Mouse (Mus musculus) ES-E14 (cell line): ENCODE measurements at regions not wholly inside any gene's neighbourhood (a gene's known extent, or its start where the extent isn't known, plus 50 kb on each side); places are given as distances from the start of the nearest gene placed in this dataset.

Experiments
- HCFC1 ChIP-seq: IDR thresholded peaks from 2 replicates; pipeline ENCODE4 v1.6.1; 2012; ENCODE audit warnings: low read length, inconsistent platforms, borderline replicate concordance; ENCODE audit not compliant: insufficient read depth
- MAFK ChIP-seq: IDR thresholded peaks from 2 replicates; pipeline ENCODE4 v1.6.1; 2014; ENCODE audit warnings: mild to moderate bottlenecking, low read depth, low read length, inconsistent platforms; ENCODE audit not compliant: insufficient read depth
- ZC3H11A ChIP-seq: IDR thresholded peaks from 2 replicates; pipeline ENCODE4 v1.6.1; 2012; ENCODE audit warnings: low read depth, mild to moderate bottlenecking, inconsistent platforms, low read length, borderline replicate concordance

DNA sequence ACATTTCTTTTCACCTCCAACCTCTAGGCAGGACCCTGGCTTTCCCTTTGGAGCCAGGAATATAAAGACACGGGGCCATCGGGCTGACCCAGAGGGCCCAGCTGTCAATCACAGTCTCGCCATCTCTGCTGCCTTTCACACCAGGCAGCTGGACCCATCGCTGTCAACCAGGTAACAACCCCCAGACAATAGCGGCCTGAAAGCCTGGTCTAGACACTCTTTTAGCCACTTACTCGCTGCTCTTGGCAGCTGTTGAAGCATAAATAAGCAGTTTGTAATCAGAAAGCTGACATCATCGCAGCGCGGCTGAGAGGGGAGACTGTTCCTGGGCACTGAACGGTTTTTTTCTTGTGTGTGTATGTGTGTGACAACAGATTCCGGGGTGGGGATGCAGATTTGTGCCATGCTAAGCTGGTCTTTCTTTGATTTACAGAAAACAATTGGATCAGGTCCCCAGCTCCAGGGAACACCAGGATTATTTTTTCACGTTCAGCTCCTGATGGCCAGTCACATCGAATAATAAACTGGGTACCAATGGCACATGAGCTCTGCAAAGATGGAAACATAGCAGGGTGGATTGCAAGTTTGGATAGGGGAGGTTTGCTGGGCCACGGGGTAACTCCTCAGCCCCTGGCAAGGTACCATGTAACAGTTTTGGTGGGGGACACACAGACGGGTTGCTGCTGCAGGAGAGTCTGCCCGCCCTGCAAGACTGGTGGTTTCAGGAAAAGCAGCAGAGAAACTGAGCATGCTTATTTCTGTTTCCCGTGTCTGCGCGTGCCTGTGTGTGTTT lies 437.6 kb upstream of the Pou3f3 start:
- TF ChIP-seq MAFK (no peak), HCFC1 (no peak), ZC3H11A (no peak)
